Mouse (Mus musculus) erythroblast, embryonic 14.5 days (primary cell): ENCODE data around the gene Slco1c1. TPM values are rescaled to one million over a fixed set of nuclear protein-coding genes. Genes with fewer than 3 reads are reported as not detected.

ENCODE experiments used
- H3K27me3 ChIP-seq: 2 replicates; pipeline ENCODE4 v1.6.1; 2012; ENCODE audit warnings: inconsistent platforms; ENCODE audit not compliant: control insufficient read depth
- H3K36me3 ChIP-seq: 2 replicates; pipeline ENCODE4 v1.6.1; 2012; ENCODE audit warnings: mild to moderate bottlenecking, inconsistent platforms; ENCODE audit not compliant: control insufficient read depth
- H3K4me1 ChIP-seq: 2 replicates; pipeline ENCODE4 v1.6.1; 2012; ENCODE audit warnings: inconsistent platforms; ENCODE audit not compliant: control insufficient read depth
- H3K4me3 ChIP-seq: replicated peaks from 2 replicates; pipeline ENCODE3; 2012; ENCODE audit warnings: moderate library complexity, mild to moderate bottlenecking, inconsistent platforms
- H3K9me3 ChIP-seq: 2 replicates; pipeline ENCODE4 v1.6.1; 2012; ENCODE audit warnings: low read length, inconsistent platforms, mixed read lengths; ENCODE audit not compliant: control insufficient read depth
- GATA1 ChIP-seq: IDR thresholded peaks from 2 replicates; pipeline ENCODE4 v1.6.1; 2012; ENCODE audit warnings: low read length, inconsistent platforms, mixed read lengths
- TAL1 ChIP-seq: IDR thresholded peaks from 3 replicates; pipeline ENCODE4 v1.6.1; 2012; ENCODE audit warnings: low read length, inconsistent platforms, mixed read lengths
- polyA plus RNA-seq: library from polyadenylated mRNA; stranded (reverse); fragments of >175 nt; gene quantifications from 2 replicates; pipeline ENCODE4 v1.2.3, GENCODE M21; 2012

Slco1c1 gene
- not detected in 2 replicates for polyA plus RNA-seq

DNA sequence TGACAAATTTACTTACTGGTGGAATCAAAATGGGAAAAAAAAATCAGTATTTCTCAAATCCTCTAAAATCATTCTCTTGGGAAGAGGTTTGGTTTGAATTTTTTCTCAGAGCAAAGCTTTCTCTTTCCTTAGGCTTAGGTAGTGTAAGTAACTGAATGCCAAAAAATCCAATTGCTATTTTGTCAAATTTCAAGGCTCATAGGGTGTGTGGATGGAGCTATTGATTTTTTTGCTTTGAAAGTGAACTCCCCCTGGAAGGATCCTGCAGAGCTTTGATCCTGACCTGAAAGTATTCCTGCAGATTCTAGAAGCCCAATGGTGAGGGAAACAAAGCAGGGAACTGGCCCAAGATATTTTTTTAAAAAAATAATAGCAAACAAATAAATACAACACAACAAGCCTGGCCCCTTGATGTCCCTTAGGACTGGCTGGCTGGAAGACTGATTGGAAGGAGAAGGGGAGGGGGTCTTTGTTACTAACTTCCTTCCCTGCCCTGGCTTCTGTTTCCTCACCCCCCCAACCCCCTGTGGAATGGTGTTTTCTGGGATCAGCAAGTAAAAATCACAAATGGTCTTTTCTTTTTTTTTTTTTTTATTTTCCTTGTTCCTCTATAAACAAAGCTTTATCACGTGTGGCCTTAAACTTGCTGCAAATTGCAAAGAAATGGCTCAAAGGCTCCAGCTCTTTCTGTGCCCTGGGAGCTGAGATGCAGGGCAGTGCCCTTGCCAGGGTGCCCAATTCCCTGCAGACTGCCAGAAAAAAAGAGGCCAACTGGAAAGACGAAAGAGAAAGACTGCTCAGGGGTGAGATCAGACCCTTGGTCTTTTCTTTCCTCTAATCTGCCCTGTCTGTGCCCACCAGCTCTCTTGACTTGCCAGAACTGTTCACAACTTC lies at the start of gene Slco1c1:
TSS of gene Slco1c1 (plus strand) at position 622 of the 894 bp plus-strand sequence.
- TF ChIP-seq GATA1 (no peak), TAL1 (no peak)
- no peaks in the 10 kb centered on the region for H3K27me3 ChIP-seq
- H3K36me3 ChIP-seq, result no peaks in the 10 kb centered on the region
- H3K4me3 ChIP-seq, result no peak within 1 kb of the TSS
- no peaks in the 10 kb centered on the region for H3K4me1 ChIP-seq
- H3K9me3 ChIP-seq, result no peaks in the 10 kb centered on the region

DNA sequence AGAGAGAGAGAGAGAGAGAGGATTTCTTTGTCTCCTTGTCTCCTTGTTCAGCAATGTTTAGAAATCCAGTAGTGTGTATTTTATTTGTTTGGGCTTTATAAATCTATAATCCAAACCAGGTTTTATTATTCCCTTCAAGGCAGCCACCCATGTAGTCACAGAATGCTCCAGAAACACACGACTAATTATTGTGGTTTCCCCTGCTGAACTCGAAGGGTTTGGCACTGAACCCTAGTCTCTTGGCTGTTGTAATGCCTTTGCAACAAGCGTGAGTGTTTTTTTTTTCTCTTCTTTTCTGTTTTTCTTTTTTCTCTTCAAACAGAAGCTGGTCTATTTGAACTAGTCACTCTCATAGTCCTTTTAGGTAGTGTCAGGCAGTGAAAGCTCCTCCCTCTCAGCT lies 49.5 kb upstream of the Slco1c1 start:
- no peaks in the 10 kb centered on the region for H3K36me3 ChIP-seq
- no peaks in the 10 kb centered on the region for H3K4me1 ChIP-seq
- no peaks in the 10 kb centered on the region for H3K27me3 ChIP-seq
- TF ChIP-seq TAL1, result no peak
- no peak for TF ChIP-seq GATA1
- peaks cover 10% of the 10 kb centered on the region for H3K9me3 ChIP-seq
- no peak overlapping the region for H3K4me3 ChIP-seq

- TF ChIP-seq TAL1 (no peak), GATA1 (no peak)
- H3K4me3 ChIP-seq, result no peak overlapping the region
- H3K9me3 ChIP-seq, result no peaks in the 10 kb centered on the region
- no peaks in the 10 kb centered on the region for H3K27me3 ChIP-seq
- no peaks in the 10 kb centered on the region for H3K36me3 ChIP-seq
- H3K4me1 ChIP-seq, result no peaks in the 10 kb centered on the region
Measured at GRCm38 (mm10) chr6:141485302-141486021, 38.7 kb upstream of the Slco1c1 start.

- TF ChIP-seq GATA1 (no peak), TAL1 (no peak)
- H3K27me3 ChIP-seq, result no peaks in the 10 kb centered on the region
Measured at GRCm38 (mm10) chr6:141487266-141487665, 36.9 kb upstream of the Slco1c1 start.

GRCm38 (mm10) chr6:141488619-141489018 lies 35.5 kb upstream of the Slco1c1 start:
- no peaks in the 10 kb centered on the region; the same call in 1 of the 2 replicates for H3K9me3 ChIP-seq
- H3K4me3 ChIP-seq, result no peak overlapping the region
- no peaks in the 10 kb centered on the region for H3K27me3 ChIP-seq
- H3K4me1 ChIP-seq, result no peaks in the 10 kb centered on the region
- no peaks in the 10 kb centered on the region for H3K36me3 ChIP-seq
- TF ChIP-seq TAL1 (no peak), GATA1 (no peak)

More at GRCm38 (mm10) chr6:141487266-141487665, 36.9 kb upstream of the Slco1c1 start:
- Histone ChIP-seq H3K9me3 (no peaks in the 10 kb centered on the region; the same call in 1 of the 2 replicates), H3K4me1 (no peaks in the 10 kb centered on the region), H3K36me3 (no peaks in the 10 kb centered on the region), H3K4me3 (no peak overlapping the region)

DNA sequence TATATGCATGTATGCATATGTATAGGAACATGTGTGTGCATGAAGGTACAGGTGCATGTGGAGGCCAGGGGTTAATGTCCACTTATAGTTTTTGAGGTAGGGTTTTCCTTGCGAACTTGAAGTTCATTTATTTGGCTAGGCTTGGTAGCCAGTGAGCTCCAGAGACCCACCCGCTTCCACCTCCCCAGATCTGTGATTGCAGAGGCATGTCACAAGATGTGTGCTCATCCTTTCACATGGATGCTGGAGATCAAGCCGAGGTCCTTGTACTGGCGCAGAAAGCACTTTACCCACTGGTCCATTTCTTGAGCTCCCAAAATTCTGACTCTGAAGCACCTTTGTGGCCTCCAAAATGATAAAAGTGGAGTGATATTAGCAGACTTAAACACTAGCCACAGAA lies 29.3 kb upstream of the Slco1c1 start:
- TF ChIP-seq GATA1 (no peak), TAL1 (no peak)
- Histone ChIP-seq H3K27me3 (no peaks in the 10 kb centered on the region), H3K9me3 (no peaks in the 10 kb centered on the region; the same call in 1 of the 2 replicates), H3K4me3 (no peak overlapping the region), H3K4me1 (no peaks in the 10 kb centered on the region), H3K36me3 (no peaks in the 10 kb centered on the region)

GRCm38 (mm10) chr6:141495634-141496418 lies 28.3 kb upstream of the Slco1c1 start:
- Histone ChIP-seq H3K4me1 (no peaks in the 10 kb centered on the region), H3K4me3 (no peak overlapping the region), H3K9me3 (no peaks in the 10 kb centered on the region; the same call in 1 of the 2 replicates), H3K27me3 (no peaks in the 10 kb centered on the region), H3K36me3 (no peaks in the 10 kb centered on the region)
- no peak for TF ChIP-seq GATA1
- no peak for TF ChIP-seq TAL1

GRCm38 (mm10) chr6:141499511-141499910 lies 24.7 kb upstream of the Slco1c1 start:
- no peak for TF ChIP-seq GATA1
- no peak for TF ChIP-seq TAL1
- Histone ChIP-seq H3K4me3 (no peak overlapping the region), H3K4me1 (no peaks in the 10 kb centered on the region), H3K9me3 (0 out of 2 replicates have a peak, but pooled peaks cover 2% of the 10 kb centered on the region), H3K27me3 (no peaks in the 10 kb centered on the region), H3K36me3 (no peaks in the 10 kb centered on the region)
